Mouse (Mus musculus): Measurements from ENCODE around the gene Thap2.

The Thap2 gene

DNA sequence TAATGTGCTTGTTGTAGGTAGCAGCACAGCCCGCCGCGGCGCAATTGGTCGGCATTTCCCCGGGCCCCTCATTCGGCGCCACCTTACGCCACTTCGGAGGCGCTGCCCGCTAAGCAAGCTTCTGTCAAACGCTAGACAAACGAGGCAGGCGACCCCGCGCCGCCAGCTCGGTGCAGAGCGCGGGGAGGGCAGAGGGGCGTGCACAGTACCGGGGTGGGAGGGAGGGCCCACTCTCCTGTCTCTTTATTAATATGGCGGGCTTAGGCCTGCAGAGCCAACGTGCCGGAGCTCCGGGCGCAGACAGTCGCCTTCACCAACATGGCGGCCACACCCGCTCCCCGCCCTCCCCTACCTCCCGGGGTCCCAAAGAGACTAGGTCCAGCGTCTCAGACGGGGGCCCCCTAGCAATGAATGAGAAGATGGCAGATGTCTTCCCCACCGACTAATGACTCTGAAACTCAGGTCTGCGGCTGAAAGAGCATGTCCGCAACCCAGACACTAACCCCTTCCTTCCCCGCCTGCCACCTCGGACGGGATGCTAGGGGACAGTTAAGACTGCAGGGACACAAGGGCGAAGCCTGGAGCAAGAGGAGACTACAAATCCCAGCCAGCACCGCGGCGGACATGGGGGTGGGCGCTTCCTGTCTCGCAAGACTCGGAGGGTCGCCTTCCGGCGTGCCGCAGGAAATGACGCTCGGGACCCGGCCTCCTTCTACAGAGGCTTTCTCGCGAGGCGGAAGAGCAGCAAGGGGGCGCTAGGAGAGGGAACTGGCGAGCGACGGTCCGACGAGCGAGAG, at the start of gene Thap2, which contains the start of gene Zfc3h1:
Gene Thap2 (minus strand): TSS at position 223 of the 797 bp plus-strand sequence.
Gene Zfc3h1 (plus strand): TSS at position 739 of the 797 bp plus-strand sequence.
- DNase-seq (ENCODE audit: low read depth, low spot score), result peak; percentile 90

DNA sequence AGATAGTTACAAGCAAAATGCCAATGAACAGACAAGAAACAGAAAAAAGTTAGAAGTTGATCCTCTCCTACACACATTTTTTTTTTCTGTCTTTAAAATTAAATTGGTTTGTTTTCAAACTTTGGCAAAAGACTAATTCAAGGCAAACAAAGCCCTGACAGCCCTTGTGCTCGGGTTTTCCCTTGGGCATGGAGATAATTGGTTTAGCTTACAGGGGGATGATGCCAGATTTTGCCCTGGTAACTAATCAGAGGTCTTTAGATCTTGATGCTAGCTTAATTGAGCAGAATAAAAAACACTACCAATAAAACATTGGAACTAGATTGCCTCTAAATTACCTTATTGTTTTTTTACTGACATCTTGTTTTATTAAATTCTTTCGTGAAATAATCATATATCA, 41.1 kb upstream of the Thap2 start:
- no peak for DNase-seq (ENCODE audit: low read depth, low spot score)

DNA sequence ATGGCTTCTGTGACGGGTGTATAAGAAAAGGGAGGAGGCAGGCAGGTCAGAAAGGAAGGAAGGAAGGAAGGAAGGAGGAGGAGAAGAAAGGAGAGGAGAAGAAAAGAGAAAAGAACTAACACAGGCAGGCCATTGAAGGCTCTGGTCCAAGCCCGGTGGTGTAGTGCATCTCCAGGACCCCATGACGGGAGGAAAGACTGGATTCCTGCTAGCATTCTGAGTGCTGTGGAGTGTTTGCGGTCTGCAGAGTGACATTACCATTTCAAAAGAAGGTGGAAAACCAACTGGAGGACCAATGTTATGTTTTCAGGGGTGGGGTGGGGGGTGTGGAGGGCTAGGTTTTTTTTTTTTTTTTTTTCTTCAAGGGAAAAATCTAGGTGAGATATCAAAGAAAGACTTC, 37.7 kb upstream of the Thap2 start:
- no peak for DNase-seq (ENCODE audit: low read depth, low spot score)

DNA sequence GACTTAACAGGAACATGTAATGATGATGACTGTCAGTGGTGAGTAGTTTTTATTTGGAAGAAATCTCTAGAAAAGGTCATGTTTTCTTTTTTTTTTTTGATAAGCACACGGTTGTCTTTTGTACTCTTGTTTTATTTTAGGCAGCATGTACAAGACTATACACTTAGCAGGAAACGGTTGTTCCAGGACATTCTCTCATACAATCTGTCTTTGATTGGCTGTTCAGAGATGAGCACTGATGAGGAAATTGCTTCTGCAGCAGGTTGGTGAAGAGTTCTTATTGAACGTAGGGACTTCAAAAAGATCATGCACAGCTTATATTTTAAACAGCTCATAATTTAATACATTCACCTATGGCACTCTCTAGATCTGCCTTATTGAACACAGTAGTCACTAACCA, 29.8 kb upstream of the Thap2 start:
- no peak for DNase-seq (ENCODE audit: low read depth, low spot score)

DNA sequence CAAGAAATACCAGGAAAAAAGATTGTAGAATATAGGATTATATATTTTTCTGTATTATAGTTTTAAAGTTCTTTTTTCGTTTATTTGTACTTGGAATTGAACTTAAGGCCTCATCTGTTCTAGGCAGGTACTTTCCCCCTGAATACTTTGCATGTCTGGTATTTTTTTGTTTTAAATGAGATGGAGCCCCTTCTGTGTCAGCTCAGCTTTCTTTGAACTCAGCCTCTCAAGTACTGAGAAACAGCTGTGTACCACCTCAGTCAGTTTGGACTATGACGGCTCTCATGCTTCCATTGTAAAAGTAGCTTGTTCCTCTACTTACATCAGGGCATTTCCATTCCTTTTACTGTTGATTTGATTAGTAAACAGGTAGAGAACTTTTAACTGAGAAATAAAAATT, 29.3 kb upstream of the Thap2 start:
- DNase-seq (ENCODE audit: low read depth, low spot score), result no peak

DNA sequence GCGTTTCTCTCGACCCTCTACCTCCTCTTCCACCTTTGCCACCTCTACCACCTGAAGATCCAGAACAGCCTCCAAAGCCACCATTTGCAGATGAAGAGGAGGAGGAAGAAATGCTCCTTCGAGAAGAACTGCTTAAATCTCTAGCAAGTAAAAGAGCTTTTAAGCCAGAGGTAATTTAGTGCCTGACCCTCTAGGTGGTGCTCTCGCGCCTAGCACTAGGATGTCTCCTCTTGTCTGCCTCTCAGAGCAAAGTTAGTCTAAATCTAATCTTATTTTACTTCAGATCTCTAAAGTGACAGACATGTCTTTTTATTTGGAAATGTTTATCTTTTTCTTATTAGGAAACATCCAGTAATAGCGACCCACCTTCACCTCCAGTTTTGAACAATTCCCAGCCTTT, 22.1 kb upstream of the Thap2 start:
- peak; percentile 25 for DNase-seq (ENCODE audit: low read depth, low spot score)

DNA sequence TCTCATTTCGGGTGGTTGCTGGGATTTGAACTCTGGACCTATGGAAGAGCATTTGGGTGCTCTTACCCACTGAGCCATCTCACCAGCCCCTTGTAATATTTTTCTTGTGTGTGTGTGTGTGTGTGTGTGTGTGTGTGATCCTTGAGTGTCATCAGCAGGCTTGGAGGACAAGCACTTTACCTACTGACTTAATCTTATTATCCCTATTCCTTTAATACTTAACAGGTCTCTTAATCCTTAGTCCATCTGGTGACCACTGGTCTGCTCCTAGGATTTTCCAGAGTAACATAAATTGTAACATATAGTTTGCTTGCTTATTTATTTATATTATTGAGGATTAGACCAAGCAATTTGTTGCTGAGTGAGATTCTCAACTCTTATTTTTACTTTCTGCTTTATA, 7.7 kb upstream of the Thap2 start:
- no peak for DNase-seq (ENCODE audit: low read depth, low spot score)

DNA sequence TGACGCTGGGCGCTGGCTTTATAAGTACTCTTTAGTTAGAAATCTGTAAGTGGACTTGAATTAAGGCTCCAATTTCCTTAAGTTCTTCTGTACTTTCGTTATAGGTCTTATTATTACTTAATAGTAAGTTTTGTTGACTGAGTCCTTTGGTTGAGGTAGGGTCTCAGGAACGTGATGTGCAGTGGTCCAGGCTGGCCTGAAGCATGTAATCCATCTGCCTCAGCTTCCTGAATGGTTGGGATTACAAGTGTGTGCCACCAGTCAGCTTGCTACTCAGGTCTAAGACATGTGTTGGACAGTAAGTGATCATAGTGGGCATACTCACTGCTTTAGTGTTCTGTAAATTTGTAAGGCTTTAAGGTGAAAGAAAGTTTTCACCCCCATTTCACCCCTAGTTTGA, 6.8 kb upstream of the Thap2 start:
- DNase-seq (ENCODE audit: low read depth, low spot score), result no peak

DNA sequence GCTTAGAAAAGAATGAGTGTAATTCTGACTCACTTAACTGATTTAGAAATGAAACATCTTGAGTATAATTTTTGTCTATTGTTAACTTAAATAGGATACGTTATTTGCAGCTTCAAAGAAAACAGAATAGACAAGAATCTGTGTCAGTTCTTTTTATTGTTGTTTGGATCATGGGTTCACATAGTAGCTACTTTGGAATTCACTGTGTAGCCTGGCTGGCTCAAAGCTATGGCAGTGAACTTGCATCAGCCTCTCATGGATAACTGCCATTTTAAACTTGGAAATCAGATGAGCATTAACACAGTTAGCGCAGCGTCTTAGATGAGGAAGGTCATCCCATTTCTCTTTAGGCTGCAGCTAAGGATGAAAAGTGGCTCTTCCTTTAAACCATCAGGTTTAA, 3.6 kb upstream of the Thap2 start:
- DNase-seq (ENCODE audit: low read depth, low spot score), result no peak

DNA sequence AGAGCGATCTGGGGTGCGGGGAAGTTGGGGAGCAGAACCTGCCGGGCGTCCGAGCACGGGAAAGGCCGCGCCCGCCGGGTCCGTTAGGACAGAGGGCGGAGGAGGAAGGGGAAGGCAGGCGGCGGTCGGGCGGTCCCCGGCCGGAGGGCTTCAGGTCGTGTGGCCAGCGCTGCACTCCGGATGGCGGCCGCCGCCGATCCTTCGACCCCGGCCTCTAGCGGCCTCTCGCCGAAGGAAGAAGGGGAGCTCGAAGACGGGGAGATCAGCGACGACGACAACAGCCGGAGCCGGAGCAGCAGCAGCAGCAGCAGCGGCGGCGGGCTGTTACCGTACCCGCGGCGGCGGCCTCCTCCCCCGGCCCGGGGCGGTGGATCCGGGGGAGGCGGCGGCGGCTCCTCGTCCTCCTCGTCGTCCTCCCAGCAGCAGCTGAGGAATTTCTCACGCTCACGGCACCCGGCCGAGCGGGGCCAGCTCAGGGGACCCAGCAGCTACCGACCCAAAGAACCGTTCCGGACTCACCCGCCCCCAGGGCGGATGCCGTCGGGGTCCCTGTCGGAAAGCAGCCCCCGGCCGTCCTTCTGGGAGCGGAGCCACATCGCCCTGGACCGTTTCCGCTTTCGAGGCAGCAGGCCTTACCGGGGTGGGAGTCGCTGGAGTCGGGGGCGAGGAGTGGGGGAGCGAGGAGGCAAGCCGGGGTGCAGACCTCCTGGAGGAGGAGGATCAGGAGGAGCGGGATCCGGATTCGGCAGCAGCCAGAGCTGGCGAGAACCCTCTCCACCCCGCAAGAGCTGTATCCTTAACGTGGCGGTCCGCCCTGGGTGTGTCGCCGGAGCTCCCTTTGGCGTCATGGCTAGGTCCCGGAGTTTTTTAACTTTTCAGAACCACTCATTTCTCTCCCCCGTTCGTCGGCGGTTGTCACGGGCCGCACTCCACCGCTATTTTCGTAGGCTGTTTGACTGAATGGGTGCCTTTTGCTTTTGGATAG, 1.1 kb upstream of the Thap2 start:
- peak; percentile 59 for DNase-seq (ENCODE audit: low read depth, low spot score)

DNA sequence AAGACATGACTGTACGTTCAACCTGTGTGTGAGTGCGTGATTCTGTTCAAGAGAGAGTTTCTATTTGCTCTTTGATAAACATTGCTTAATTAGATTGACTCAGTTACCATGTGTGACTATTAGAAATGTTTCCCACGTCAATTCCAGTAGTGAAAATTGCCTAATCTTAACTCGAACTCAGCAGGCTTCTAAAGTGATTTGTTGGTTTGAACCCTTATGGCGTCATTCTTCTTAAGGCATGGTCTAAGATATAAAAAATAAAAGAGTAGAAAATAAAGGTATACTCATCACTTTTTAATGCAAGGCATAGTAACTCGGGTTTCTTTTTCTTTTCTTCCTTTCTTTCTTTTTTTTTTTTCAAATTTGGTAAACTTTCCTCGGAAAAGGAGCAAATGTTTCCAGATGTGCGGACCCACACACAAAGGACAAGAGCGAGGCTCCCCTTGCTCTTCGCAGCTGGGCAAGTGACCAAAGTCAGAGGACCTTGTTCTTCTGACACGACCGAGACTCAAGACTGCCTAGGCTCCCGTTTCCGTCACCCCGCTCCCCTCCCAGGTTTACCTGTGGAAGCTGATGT, 511 bp downstream of the Thap2 start:
- peak; percentile 25 for DNase-seq (ENCODE audit: low read depth, low spot score)

DNA sequence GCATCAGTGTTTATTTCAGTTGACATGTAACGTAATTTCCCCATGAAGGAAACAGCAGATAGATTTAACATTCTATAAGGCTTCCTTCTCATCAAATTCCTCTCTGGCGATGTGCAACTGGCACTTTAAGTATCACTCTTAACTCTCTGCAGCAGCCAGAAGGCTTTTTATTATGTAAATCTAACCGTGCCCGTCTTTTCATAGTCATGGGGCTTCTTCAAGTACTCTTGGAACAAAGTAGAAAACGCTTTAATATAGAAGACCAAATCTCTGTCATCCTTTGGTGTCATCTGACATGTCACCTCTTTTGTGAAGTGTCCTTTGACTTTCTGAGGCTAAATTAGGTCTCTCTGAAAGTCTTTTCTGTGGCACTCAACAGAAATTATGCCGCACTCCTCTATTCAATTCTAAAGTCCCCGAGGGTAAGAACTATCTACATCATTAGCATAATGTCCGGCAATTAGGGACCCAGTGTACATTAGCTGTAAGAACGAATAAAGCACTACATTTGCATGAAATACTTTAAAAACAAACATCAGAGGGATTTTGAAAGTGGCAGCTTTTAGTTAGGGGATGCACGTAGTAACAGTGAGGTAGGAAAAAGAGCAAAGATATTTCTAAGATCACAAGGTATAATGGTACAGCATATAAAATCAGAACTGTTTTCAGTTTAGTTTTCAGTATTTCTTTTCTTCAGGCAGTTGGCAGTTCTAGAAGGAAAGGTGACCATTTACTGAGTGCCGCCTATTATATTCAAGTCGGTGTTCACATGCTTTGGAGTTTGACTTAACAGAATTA, 1.2 kb downstream of the Thap2 start:
- DNase-seq (ENCODE audit: low read depth, low spot score), result no peak

DNA sequence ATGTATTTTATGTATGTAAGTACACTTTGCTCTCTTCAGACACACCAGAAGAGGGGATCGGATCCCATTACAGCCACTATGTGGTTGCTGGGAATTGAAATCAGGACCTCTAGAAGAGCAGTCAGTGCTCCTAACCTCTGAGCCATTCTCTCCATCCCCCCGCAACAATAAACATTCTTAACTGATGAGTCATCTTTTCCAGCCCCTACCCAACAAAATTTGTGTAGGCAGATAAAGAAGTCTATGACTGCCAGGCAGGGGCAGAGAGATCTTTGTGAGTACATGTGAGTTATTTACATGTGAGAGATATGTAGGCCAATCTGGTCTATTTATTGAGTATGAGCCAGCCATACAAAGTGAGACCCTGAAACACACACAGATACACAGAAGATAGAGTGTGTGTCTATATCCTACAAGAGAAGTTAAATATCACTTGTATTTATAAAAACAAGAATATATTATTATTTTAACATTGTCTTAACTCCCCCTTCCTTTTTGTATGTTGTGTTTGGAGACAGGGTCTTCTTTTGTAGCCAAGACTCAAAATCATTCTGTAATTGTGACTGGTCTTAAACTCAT, 2.6 kb downstream of the Thap2 start:
- DNase-seq (ENCODE audit: low read depth, low spot score), result no peak

DNA sequence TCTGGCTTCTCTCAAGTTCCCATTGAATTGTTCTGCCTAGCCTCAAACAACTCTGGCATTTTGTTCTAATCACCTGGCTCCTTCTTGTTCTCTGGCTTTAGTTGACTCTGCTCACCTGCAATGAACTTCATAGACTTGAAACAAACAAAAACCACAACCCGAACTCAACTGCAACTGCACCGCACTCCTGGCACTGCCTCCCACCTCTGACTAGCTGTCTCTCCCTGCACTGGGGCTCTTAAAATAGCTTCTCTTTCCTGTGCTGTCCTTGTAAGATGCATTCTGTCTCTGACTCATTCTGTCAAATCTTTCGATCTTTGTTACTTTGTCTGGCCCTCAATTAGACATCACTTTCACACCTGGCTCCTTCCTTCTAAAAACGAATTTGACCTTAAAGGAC, 21.1 kb downstream of the Thap2 start:
- DNase-seq (ENCODE audit: low read depth, low spot score), result no peak

DNA sequence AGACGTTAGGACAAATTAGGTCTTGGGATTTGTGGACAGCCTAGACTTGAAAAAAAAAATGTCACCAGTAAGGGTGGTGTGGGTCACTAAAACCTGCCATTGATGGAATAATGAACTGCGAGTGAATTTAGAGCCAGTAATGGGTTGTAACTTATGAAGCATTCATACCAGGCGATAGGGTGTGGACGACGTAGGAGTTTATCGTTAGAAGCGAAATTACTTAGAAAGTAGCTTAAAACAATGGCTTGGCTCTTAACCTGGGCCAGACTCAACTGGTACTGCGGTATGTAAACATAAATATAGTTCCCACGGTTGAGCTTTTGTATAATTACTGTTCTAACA, 21.6 kb downstream of the Thap2 start:
- no peak for DNase-seq (ENCODE audit: low read depth, low spot score)

DNA sequence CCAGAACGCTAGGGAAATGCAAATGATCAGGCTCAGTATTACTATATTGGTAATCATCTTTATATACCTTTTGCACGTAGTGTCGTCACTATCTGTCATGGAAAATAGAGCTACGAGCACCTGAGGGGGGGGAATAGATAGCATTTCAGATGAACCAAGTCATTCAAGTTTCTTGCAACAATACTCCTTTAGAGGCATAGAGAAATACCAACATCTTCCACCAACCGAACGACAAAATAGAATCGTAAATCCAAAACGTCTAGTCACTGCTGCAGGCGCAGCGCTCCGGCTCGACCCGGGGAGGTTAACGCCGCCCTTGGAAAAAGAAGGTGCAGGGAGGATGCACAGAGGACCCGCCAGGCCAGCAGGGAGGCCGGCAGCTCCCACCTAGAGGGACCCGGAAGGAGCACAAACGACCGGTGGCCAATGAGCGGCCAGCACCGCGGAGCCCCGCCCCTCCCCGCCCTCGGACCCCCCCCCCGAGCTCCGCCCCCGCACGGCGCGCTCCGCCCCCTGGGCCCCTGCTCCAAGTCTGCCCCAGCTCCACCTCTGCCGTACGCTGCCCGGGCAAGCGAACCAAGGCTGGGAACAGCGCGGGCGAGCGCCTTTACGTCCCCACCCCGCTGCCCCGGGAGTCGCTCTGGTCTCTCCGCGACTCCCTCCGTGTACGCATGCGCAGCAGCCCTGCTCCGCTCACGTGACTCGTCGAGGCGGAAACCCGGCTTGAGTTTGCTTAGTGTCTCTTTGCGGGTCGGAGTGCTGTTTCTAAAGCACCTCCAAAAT, 22.2 kb downstream of the Thap2 start, which contains the start of gene Tmem19:
Gene Tmem19 (minus strand): TSS at position 662 of the 783 bp plus-strand sequence.
- peak; percentile 96 for DNase-seq (ENCODE audit: low read depth, low spot score)

DNA sequence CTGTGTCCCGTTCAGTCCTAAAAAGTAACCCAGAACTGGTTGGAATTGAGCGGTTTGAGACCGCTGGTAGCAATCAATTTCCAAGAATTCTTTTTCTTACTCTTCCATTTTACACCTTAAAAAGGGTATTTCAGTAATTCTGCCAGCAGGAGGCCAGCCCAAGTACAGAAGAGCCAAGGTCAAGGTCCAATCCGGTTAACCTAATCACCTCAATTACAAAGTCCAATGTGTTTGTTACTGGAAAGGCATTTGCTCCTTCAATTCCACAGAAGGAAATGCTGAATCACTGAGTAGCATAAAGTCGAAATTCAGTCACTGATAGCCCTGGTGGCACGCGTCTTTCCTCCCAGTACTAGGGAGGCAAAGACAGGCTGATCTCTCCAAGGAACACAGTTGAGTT, 25.2 kb downstream of the Thap2 start:
- DNase-seq (ENCODE audit: low read depth, low spot score), result no peak

DNA sequence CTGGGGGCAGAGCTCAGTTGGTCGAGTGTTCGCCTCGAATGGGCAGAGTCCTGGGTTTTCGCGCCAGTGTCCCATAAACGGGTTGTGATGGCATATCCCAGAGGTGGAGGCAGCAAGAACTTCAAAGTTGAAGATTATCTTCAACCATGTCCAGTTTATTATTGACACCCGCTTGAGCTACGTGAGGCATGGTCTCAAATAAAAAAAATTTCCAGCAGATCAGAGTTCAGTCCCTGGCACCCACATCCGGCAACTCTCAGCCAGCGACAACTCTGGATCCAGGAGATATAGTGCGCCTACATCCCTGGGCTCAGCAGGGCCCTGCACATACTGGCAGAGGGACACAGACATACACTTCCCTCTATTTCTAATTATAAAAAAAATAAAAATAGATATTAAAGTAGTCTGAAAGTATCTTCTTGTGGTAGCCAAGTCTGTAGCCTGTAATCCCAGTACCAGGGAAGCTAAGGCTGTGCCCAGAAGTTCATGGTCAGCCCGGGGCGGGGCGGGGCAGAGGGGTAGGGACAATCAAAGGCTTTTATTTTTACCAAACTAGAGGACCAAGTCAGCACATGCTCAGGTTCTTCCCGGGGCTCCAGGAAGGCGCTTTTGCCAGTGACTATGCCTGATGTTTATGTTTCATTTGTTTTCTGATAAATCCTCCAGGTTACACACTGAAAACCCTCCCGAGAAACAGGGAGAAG, 25.9 kb downstream of the Thap2 start:
- DNase-seq (ENCODE audit: low read depth, low spot score), result no peak

DNA sequence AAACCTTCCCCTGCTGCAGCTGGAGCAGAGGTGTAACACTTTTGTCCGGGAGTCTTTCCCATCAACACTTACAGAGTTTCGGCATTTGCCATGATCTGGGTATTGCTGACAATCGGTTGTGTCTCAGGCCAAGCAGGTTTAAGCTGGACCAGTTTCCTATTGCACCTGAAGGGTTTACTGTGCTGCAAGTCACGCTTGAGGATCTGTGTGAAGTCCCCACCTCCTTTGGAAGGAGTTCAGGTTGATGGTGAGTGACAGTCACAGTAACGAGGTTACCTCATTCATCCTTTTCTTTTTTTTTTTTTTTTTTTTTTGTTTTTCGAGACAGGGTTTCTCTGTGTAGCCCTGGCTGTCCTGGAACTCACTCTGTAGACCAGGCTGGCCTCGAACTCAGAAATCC, 28.1 kb downstream of the Thap2 start:
- no peak for DNase-seq (ENCODE audit: low read depth, low spot score)

DNA sequence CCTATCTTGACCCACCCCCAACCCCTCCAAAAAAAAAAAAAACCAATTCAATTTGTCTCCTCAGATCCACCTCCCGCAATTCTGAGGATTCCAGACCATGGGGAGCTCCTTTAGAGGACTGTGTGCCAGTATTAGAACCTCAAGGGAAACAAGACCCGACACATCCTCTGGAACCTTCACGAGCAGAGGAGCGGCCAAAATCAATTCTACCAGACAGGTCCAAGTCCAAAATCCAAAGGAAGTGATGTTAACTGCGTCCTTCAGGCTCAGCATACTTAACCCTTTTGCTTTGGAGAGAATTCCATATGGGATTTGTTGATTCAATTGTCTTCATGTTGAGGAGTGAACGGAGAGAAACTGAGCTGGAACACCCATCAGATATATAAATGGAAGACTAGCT, 29.2 kb downstream of the Thap2 start:
- no peak for DNase-seq (ENCODE audit: low read depth, low spot score)

Measured in c-Kit-negative CD71-positive TER-119-positive erythroid progenitor cells, embryonic 14.5 days (primary cell).